Mouse (Mus musculus): ENCODE measurements at regions not wholly inside any gene's neighbourhood (a gene's known extent, or its start where the extent isn't known, plus 50 kb on each side); places are given as distances from the start of the nearest gene placed in this dataset.

- no peak for DNase-seq (ENCODE audit: low spot score)
Measured at GRCm38 (mm10) chr8:9048116-9048515, 357.8 kb upstream of the Arglu1 start.

DNA sequence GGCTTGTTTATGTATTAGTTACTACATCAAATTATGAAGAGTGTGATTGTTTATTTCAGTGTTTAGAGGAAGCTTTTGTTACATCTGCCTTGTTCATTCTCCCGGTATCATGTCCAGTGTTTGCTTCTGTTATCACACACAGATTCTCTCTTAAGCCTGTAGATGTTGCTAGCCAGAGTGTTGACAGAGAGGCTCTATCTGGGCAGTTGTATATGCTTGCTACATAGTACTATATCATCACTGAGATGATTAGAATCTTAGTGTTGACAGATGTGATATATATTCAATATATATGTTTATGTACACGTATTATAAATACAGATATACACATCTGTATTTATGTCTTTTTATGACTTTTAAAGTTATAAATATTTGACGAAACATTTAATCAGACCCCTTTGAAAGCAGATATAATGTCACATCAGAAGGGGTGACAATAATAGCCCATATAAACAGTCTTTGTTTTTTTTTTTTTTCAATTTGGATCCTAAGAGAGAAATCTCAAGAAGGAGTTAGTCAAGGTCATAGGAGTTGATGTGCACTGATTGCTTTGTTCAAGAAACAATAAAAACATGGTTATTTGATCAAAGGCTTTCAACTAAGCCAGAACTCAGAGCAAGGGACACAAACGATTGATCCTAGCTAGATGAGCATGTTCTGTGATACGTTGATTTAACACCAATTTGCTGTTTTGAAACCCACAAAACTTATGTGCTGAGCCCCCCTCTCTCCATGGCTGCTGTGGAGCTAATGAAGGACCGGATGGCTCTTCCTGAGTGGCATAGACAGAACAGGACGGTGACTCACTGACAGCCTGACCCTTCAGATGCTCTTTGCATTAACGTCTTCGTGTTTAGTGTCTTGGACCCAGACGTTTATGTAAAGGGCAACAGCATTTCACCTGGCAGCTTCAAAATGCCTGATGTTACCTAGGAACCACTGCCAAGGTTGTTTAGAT lies 352.8 kb upstream of the Arglu1 start:
- DNase-seq (ENCODE audit: low spot score): no peak

GRCm38 (mm10) chr8:9029156-9029555 lies 338.8 kb upstream of the Arglu1 start:
- DNase-seq (ENCODE audit: low spot score): no peak

GRCm38 (mm10) chr8:9027672-9028071 lies 337.4 kb upstream of the Arglu1 start:
- DNase-seq (ENCODE audit: low spot score): no peak

GRCm38 (mm10) chr8:9025872-9026271 lies 335.6 kb upstream of the Arglu1 start:
- peak; percentile 14 for DNase-seq (ENCODE audit: low spot score)

GRCm38 (mm10) chr8:9025378-9025777 lies 335.1 kb upstream of the Arglu1 start:
- DNase-seq (ENCODE audit: low spot score): no peak

DNA sequence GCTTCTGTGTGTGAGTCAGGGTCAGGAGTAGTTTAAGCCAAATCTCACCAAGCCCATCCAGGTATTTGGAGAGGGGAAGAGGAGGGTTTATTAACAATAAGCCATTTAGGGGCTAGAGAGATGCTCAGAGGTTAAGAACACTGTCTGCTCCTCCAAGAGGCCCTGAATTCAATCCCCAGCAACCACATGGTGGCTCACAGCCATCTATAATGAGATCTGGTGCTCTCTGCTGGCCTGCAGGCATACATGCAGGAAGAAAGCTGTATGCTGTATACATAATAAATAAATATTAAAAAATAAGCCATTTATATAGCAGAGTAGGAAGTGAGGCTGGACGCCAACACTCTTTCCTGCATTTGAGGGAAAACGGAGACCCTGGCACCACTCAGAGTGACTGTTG lies 330.4 kb upstream of the Arglu1 start:
- DNase-seq (ENCODE audit: low spot score): no peak

DNA sequence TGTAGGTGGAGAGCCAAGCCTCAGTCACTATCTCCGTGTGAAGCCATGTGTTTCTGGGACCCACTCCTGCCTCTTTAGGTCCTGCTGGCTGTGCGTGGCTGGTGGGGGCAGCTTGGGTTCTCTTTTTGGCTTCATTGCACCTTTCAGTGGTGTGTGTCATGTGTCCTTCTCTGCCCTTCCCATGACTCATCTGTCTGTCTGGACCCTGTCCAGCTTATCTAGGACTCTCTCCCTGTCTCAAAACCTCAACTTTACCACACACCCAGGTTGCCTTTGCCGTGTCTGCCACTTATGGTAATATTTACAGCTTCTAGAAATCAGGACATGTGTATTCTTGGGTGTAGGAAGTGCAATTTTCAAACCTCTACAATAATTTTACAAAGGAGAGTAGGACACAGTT lies 329.9 kb upstream of the Arglu1 start:
- no peak for DNase-seq (ENCODE audit: low spot score)

DNA sequence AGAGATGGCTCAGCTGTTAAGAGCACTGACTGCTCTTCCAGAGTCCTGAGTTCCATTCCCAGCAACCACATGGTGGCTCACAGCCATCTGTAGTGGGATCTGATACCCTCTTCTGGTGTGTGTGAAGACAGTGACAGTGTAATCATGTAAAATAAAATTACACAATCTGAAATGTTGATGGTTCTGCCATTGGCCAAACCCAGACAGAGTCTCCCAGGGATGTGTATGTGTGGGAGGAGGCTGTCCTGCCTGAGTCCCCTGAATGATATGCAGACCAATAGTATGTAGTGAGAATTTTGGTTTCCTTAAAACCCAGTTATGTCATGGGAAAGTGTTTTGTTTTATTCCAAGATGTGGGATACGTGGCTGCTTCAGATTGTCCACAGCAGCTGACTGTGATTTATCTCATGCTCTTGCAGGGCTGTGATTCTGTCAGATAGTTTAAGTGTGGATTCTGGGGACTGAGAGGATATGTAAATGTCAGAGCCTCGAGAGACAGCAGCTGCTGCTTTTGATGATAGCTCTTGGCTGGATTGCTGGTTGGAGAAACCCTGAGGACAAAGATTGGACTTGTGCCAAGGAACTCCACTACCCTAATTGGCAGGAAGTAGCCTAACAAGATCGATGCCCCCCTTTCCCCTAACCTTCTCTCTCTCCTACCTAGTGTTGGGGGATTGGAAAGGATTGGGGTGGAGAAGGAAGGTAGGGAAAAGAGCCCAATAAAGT lies 321.6 kb upstream of the Arglu1 start:
- no peak for DNase-seq (ENCODE audit: low spot score)

DNA sequence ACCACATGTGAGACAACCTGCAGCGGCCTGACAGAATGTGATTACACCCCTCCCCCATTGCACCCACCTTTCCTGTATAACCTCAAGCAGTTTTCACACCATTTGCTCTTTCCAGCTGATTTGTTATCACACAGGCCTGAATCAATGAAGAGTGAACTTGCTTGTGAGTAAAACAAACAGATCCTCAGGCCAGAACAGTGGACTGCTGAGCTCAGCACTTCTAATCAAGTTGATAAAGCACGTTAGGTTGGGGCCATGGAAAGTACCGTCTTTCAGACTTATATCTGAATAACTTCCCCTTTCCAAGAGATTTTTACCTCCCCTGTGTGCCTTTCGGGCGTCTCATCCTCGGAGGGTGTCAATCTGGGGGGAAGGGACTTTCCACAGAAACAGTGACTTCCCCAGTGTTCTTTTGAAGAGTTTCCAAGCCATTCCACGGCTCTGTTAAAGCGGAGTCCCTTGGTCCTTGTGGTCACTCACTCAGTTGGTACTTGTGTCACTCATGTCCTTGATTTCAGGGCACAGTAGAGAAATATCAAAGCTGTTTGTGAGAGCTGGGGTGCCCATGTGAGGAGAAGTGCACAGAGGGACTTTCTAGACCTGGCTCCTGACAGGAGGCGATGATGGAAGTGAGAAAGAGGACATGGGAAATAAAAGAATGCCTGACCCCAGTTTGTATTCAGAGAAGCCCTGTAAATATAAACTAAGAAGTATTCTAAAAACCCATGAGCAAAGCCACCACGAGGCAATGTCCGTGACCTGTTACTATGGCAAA lies 317.9 kb upstream of the Arglu1 start:
- no peak for DNase-seq (ENCODE audit: low spot score)

DNA sequence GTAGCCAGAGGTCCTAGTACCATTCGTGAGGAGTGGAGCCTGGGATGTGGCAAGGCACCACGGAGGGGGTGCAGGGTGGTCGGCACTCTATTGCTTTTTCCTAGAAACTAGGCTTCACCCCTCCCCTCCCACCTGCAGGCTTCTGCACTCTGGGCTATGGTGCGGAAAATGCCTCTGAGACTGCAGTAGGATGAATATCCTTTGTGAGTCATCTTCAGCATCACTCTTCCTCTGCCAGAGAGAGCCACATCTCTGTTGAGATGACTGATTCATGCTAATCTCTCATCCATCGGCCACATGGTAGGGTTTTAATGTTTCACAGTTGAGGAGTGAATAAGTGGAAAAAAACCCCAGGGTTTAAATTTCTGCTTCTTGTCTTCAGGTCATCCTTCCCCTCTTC lies 309.6 kb upstream of the Arglu1 start:
- no peak for DNase-seq (ENCODE audit: low spot score)

- DNase-seq (ENCODE audit: low spot score): no peak
Measured at GRCm38 (mm10) chr8:8997621-8998020, 307.3 kb upstream of the Arglu1 start.

DNA sequence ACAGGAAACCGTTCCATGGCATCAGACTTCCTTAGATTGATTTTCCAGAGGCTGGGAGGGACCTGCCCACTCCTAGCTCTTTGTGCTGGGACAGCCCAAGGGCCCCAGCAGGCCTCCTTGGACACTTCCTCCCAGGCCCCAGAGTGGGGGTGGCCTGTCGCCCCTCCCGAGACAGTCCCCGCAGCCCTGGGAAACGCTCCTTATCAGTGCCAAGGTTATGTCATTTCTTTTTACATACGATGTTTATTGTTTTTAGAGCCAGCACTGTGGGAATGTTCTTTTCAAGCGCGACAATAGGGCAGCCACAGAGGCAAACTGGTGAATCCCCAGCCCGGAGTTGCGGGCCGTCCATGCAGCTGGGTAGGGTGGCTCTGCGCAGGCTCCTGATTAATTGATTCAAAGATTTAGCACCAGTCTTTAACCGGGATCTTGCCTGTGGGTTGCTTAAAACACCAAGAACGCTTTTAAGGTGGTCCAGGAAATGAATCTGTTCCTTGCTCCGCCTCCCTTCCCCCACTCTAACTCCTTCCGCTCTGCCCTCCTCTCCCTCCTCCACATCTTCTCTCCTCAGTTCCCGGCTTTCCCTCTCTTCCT lies 304.4 kb upstream of the Arglu1 start:
- DNase-seq (ENCODE audit: low spot score): peak; percentile 49

- DNase-seq (ENCODE audit: low spot score): no peak
Measured at GRCm38 (mm10) chr8:8994008-8994407, 303.7 kb upstream of the Arglu1 start.

DNA sequence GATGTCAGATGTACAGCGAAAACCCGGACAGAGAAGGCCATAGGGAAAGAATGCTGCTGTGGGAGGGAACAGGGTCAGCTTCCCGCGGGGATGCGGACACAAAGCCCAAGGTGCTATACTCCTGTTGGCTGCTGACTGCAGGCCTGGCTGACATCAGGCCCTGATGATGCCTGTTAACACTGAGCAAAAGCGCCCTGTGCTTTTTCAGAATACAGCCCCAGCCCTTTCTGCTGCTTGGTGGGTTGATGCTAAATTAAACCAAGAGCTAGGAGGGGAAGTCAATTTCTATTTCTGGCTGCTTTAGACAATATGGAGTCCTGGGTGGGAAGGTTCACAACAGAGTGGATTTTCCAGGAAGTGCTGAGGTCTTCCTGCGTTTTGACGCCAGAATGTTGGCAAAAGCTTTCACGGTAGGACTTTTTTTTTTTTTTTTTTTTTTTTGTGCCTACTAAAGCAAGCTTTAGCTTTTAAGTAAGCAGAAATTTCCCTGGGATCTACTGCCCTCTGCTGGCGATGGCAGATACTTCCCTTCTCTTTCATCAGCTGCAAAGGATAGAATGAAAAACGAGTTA lies 302.2 kb upstream of the Arglu1 start:
- DNase-seq (ENCODE audit: low spot score): peak; percentile 64

DNA sequence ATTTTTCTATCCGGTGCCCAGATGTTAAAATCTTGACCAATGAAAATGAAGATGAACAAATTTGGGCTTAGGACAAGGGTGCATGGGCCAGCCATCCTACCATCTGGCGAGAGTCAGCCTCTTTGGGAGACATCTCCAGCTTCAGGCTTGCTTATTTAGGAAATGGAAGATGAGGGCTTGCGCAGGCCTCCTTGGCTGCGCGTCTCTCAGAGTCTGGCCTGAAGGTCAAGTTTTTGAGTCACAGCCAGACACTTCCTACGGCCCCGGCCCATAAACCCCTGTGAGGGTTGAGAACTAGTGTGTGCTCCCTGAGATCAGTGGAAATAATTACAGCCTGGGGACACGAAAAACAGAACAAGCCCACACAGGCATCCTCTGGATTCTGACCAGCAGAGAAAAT lies 300.7 kb upstream of the Arglu1 start:
- DNase-seq (ENCODE audit: low spot score): no peak

DNA sequence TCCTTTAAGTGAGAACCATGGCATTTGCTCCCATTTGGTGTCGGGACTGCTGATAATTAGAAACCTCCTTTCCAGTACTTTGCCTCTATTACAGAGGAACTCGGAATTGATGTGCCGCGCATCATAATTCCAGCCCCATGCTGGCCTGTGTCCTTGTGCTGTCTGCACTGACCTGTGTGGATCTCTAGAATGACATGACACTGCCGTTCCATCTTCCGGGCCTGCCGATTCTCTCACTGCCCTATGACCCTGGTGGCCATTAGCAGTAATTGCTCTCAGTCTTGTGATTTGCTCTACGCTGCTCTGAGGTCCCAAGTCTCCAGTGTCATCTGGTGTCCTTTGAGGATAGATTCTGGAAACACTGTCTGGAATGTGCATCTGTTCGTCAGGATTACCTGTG lies 295.7 kb upstream of the Arglu1 start:
- no peak for DNase-seq (ENCODE audit: low spot score)

GRCm38 (mm10) chr8:8985395-8985794 lies 295.1 kb upstream of the Arglu1 start:
- DNase-seq (ENCODE audit: low spot score): no peak

DNA sequence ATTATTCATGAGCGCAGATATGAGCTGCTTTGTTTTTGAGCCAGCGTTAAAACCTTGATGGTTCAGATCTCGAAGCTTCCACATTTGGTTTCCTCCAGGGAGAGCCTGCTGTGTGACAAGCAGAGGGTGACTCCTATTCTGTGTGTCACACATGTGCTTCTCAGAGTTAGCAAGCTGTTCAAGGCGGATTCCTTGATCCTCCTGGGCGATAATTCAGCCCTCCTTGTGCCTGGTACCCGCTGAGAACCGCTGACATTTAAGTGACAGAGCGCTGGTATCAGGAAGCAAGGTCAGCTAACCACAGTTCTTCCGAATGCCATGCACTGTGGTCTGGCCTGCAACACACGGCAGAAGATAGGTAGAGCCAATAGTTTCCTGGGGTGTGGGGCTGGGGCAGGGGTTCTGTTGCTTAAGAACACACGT lies 294.5 kb upstream of the Arglu1 start:
- no peak for DNase-seq (ENCODE audit: low spot score)

GRCm38 (mm10) chr8:8984159-8984828 lies 294.0 kb upstream of the Arglu1 start:
- no peak for DNase-seq (ENCODE audit: low spot score)

DNA sequence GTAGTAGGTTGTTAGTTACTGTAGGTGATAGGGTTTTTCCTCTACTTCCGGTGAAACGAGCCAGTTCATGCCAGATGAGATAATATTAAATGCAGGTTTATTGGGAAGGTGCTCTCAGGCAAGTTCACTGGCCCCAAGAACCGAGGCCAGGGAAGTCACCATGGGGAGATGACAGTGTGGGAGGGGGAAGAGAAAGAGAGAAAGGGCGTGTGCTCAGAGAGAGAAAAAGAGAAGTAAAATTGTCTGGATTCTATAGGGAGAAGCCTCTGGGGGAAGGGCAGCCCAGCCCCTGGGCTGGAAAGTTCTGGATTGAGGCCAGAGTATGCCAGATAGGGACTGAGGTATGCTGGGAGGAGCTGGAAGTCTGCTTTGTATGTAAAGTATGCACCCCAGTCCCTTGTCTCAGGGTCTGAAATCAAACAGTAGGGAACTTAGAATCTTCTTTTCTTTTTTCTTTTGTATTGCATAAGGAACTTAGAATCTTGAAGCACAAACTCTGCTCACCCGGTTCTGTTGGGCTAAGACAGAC lies 292.9 kb upstream of the Arglu1 start:
- DNase-seq (ENCODE audit: low spot score): no peak
